Mouse (Mus musculus) naive thymus-derived CD4-positive, alpha-beta T cell, adult 2 months (primary cell): ENCODE results near the gene Cldn14.
"Not testable (repeated sequence)": the region's sequence is repeated elsewhere in the genome, so short reads cannot be mapped to it uniquely, and the experiment has no call there.

ENCODE experiments used
- DNase-seq: peaks from one replicate; pipeline ENCODE4 v3.0.0-alpha.2; 2011; ENCODE audit warnings: low read depth

The Cldn14 gene

DNA sequence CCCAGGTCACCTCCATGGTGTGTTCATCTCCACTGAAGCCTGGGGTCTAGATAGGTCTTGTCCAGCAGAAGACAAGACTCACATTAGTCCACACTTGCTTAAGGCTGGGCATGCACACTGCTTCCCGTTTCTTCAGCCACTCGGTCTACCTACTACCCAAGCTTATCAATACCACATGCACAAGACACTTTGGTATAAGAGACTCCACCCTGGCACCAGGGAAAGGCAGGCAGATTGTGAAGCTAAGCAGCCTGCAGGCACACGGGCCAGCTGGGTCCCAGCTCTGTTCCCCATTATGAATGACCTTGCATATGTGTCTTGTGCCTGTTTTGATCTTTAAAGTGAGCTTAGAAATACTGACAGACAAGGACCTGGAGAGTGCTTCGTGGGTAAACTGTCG is 719 bp upstream of the Cldn14 start:
- DNase-seq: no peak

GRCm38 (mm10) chr16:94006706-94007665 is 1.7 kb downstream of the Cldn14 start:
- no peak for DNase-seq

- DNase-seq: no peak
These were observed 5.2 kb downstream of the Cldn14 start for GRCm38 (mm10) chr16:94003478-94003877.

DNA sequence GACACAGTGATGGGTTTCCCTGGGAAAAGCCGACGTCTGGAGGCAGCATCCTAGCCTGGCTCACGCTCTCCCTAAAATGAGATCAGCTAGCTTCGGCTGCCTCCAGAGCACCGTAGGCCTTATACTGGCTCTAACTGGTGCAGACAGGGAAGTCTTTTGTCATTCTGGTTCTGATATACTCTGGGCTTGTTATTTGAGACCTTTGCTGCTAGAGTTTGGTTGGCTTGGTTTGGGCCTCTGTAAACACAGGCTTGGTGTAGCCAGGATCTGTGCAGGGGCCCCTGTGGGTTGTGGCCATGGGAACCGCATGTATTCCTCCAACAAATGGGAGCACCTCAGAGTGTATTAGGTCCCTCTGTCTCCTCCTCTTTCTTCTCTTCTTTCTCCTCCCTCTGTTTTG is 7.3 kb downstream of the Cldn14 start:
- no peak for DNase-seq

GRCm38 (mm10) chr16:93998895-93999294 is 9.7 kb downstream of the Cldn14 start:
- no peak for DNase-seq

DNA sequence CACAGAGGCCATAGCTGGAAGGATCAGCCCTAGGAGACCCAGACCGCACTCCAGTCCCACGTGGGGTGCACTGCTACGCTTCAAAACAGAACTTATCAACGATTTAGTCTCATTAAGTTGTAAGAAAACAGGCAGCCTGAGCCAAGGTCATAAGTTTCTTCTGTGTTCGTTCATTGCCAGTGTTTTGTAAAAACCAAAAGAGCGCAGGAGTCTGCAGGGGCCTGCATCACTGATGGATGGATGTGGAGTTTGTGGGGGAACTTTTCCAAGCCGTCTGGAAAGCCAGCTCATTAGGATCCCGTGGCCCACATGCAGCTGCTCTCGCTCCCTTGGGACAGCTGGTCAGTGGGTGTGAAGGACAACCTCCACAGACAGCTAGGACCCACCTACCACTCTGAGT is 25.1 kb downstream of the Cldn14 start:
- no peak for DNase-seq

DNA sequence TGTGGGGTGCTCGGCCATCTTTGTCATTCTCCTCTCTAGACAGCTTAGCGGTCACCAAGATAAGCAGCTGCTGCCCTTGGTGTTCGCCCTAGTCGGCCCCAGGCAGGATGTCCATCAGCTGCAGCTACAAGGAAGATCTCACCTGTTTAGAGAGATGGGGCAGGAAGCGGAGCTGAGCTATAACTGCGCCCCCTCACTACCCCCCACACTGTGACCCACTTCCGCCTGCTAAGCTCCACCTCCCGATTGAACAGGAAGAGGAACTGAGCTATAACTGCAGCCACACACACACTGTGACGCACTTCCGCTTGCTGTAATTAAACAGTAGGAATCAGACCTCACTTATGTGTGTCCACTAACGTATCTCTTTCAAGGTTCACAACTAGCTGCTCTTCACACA is 26.3 kb downstream of the Cldn14 start:
- no peak for DNase-seq

- no peak for DNase-seq
These were observed 27.3 kb downstream of the Cldn14 start for GRCm38 (mm10) chr16:93981190-93981841.

DNA sequence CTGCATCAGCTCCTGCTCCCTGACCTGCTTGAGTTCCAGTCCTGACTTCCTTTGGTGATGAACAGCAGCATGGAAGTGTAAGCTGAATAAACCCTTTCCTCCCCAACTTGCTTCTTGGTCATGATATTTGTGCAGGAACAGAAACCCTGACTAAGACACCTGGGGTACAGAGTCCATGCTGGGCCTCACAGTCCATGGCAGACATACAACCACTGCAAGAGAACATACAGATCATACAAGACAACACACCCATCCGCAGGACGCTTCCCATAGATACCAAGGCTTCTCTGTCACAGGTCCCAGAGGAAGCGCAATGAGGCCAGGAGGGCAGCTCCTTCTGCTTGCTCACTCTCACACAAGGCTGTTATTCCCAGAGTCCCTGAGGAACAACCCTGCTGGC is 28.3 kb downstream of the Cldn14 start:
- not testable (repeated sequence) for DNase-seq

DNA sequence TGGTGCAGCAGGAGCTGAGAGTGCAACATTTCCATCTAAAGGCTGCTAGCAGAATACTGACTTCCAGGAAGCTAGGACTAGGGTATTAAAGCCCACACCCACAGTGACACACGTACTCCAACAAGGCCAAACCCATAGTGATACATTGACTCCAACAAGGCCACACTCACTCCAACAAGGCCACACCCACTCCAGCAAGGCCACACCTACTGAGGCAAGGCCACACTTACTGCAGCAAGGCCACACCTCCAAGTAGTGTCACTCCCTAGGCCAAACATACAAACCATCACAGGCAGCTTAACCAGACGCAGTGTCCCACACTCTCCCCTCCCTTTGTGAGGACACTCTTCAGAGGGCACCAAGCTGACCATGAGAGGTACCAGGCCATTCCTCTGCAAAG is 29.3 kb downstream of the Cldn14 start:
- DNase-seq: no peak

DNA sequence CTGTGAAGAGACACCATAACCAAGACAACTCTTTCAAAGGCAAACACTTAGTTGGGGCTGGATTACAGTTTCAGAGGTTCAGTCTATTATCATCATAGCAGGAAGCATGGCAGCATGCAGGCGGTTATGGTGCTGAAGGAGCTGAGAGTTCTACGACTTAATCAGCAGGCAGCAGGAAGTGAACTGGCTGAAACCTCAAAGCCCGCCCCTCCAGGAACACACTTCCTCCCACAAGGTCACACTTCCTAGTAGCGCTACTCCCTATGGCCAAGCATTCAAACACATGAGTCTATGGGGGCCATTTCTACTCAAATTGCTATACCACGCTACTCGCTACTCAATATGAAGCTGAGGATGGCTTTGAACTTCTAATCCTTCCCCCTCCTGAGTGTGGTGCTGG is 31.1 kb downstream of the Cldn14 start:
- DNase-seq: no peak

DNA sequence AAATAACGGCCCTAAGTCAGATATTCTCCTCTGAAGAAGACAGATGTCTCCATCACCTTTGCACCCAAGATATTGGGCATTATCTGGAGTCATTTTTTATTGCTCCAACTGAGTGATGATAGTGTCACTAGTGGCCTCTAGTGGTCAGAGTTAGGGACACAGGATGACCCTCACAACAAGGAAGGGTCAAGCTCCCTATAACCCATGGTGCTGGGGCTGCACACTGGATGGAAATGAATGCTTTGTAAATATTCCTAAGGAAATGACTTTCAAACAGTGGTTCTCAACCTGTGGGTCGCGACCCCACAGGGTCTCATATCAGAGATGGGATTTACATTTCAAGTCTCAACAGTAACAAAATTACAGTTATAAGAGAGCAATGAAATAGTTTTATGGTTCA is 31.7 kb downstream of the Cldn14 start:
- no peak for DNase-seq

- no peak for DNase-seq
These were observed 33.2 kb downstream of the Cldn14 start for GRCm38 (mm10) chr16:93975430-93975829.

- DNase-seq: no peak
These were observed 34.4 kb downstream of the Cldn14 start for GRCm38 (mm10) chr16:93974278-93974677.

- DNase-seq: peak; percentile 63
These were observed 35.1 kb downstream of the Cldn14 start for GRCm38 (mm10) chr16:93973554-93973953.

GRCm38 (mm10) chr16:93973123-93973522 is 35.5 kb downstream of the Cldn14 start:
- peak; percentile 10 for DNase-seq

DNA sequence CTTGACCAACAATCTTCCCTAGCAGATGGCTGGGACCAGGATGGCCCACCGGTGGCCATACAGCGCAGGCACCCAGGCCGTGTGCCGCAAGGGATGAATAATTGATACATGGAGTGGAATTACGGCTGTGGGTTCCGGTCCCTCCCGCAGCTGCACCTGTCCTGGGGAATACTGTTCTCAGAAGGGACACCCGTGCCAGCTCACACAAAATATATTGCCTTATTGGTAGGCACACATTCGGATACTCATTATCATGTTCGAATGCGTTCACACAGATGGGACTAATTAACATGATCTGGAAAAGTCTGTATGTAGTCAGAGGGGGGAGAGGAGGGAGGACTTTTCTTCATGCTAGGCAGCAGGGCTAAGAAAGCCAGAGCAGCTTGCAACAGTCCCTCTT is 37.6 kb downstream of the Cldn14 start:
- DNase-seq: no peak

- DNase-seq: no peak
These were observed 40.7 kb downstream of the Cldn14 start for GRCm38 (mm10) chr16:93967893-93968292.

DNA sequence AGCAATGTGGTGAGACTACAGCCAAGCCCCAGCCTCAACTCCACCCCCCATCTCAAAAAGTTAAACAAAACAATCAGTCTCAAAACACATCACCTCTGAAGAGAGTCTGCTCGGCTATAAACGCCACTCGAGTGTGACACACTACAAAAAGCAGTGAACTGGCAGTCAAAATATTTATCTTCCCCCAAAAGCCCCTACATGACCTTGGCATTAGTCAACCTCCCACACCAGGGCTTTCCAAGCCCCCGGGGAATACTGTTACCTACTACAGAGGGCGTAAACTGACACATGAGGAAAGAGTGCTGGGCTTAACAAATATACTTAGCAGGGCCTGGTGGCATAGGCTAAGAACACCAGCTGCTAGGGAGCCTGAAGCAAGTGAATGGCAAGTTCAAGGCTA is 46.4 kb downstream of the Cldn14 start:
- no peak for DNase-seq

DNA sequence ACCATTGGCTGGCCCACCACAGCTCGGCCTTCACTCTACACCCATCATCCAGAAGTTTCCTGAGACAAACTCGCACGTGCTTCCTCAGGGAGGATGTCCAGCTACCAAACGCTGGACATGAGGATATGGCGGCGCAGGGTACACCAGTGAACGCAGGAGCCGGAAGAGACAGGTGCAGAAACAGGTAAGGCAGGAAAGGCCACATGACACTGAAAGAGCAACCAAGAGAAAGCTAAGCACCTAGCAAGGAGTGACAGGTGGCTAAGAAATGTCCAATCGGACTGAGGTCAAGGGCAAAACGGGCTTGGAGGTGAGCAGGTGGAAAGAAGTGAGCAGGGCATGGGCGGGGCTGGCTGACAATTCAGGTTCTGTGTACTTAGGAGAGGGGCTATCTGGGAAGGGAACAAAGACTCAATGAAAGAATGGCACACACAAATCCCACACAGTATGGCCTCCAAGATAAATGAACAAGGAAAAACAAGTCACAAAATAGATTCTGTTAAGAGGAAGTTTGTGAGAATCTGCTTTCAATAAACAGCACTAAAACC is 47.5 kb downstream of the Cldn14 start:
- no peak for DNase-seq

DNA sequence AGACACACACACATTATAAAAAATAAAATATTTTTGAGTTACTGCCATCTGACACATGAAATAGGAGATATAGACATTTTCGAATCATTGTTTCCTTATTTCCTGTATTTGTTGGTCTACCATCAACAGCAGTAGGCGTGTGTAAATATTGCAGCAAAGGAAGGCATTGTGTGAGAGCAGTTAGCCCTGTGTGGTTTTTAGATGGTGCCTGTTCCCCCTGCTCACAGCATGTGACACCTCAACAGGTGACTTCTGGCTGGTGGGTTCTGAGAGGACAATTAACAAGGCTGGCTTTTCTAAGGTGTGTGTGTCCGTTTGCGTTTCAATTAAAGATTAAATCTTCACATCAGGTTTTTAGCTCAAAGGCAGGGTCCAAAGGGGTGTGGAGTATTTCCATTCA is 48.1 kb downstream of the Cldn14 start:
- no peak for DNase-seq

GRCm38 (mm10) chr16:93957402-93957801 is 51.2 kb downstream of the Cldn14 start:
- no peak for DNase-seq

- DNase-seq: no peak
These were observed 51.7 kb downstream of the Cldn14 start for GRCm38 (mm10) chr16:93956986-93957385.
